Mouse (Mus musculus) E14TG2a.4 (cell line): ENCODE data around the gene Il21r.

Source experiments
- H3K27me3 ChIP-seq: 2 replicates; pipeline ENCODE4 v1.6.1; 2014; ENCODE audit warnings: low read length, control low read depth; ENCODE audit not compliant: insufficient read depth
- H3K36me3 ChIP-seq: 2 replicates; pipeline ENCODE4 v1.6.1; 2014; ENCODE audit warnings: low read length, control low read depth; ENCODE audit not compliant: insufficient read depth
- H3K4me1 ChIP-seq: replicated peaks from 2 replicates; pipeline ENCODE4 v1.6.1; 2014; ENCODE audit warnings: low read depth, low read length, control low read depth
- H3K4me3 ChIP-seq: replicated peaks from 2 replicates; pipeline ENCODE4 v1.5.1; 2014; ENCODE audit warnings: mild to moderate bottlenecking, low read length
- H3K9me3 ChIP-seq: 2 replicates; pipeline ENCODE4 v1.6.1; 2014; ENCODE audit warnings: low read length, control low read depth
- CTCF ChIP-seq: conservative IDR thresholded peaks from 2 replicates; pipeline ENCODE4 v1.5.1; 2014; ENCODE audit warnings: low read length
- NANOG ChIP-seq: IDR thresholded peaks from 2 replicates; pipeline ENCODE4 v1.6.1; 2014; ENCODE audit warnings: borderline replicate concordance, low read length, mixed read lengths
- POU5F1 ChIP-seq: IDR thresholded peaks from 2 replicates; pipeline ENCODE4 v1.6.1; 2014; ENCODE audit warnings: low read length, borderline replicate concordance

The Il21r gene

DNA sequence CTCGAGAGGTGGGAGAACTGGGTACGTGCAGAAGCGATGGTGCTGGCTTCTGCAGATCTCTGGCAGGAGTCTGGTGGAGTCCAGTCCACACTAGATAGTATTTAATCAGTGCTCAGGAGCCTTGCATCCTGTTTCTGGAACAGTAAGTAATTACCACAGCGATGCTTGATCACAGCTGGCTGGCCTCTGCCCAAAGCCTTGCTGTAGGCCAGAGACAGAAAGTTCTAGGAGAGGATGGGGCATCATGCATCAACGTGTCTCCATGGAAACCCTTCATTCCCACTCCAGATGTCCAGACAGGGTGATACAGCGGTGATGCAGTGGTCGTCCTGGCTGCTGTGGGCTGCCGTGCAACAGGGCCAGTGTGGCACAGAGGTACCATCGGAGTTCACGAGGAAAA, 43.7 kb upstream of the Il21r start:
- TF ChIP-seq POU5F1 (no peak), NANOG (no peak), CTCF (no peak)
- H3K36me3 ChIP-seq: no peaks in the 10 kb centered on the region
- no peaks in the 10 kb centered on the region for H3K9me3 ChIP-seq
- peaks cover 5% of the 10 kb centered on the region; the same call in 1 of the 2 replicates for H3K4me1 ChIP-seq
- no peak overlapping the region for H3K4me3 ChIP-seq
- peaks cover 9% of the 10 kb centered on the region for H3K27me3 ChIP-seq

DNA sequence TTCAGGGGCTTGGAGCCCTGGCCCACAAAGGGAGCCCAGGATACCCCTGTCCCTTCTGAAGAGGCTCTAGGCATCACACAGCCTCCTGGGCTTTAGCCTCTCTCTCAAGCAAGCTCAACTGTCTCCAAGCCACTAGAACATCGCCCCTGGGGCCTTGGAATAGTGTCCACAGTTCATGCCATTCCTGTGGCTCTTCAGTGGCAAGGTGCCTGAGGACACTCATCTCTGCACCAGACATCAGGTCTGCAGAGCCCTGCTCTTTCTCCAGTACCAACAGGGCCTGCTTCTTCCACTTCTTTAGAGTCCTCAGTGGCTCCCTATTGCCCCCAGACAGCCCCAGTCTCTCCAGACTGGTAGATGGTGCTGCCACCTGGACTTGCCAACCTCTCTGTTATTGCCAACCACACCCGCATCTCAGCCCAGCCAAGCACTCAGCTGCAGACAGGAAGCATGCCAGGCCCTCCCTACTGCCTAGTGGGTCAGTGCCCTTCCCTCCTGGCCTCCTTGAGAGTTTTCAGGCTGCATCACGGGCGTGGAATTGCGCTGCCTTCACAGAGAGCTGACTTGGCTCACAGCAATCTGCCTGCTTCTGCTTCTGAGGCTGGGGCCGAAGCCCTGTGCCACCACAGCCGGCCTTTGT, 43.0 kb upstream of the Il21r start:
- Histone ChIP-seq H3K9me3 (no peaks in the 10 kb centered on the region), H3K36me3 (no peaks in the 10 kb centered on the region), H3K4me1 (peaks cover 5% of the 10 kb centered on the region; the same call in 1 of the 2 replicates), H3K27me3 (peaks cover 10% of the 10 kb centered on the region; the same call in 1 of the 2 replicates), H3K4me3 (no peak overlapping the region)
- no peak for TF ChIP-seq CTCF
- no peak for TF ChIP-seq NANOG
- no peak for TF ChIP-seq POU5F1

DNA sequence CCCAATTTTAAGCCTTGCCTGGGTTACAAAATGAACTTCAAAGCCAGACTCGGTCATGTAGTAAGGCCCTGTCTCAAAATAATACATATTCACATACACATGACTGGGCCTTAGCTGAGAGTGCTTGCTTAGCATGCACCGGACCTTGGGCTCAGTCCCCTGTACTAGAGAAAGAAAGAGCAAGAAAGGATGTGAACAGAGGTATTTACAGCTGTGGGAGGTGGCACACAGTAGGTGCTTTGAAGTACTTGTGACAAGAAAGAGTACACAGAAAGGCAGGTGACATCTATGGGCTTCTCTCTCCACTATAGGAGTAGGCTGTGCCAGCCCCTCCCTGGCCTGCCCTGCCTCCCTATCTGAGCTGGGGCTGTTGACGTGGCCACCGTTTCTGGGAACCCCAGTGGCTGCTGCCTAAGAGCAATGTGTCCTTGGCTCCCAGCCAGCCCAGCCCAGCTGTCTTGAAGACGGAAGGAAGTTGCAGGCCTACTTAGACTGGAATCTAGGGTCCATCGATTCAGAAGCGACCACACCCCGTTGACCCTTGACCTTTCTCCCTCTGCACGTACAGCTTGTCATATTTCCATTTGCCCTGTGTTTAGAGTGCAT, 42.0 kb upstream of the Il21r start:
- TF ChIP-seq CTCF: no peak
- no peak for TF ChIP-seq POU5F1
- TF ChIP-seq NANOG: no peak
- no peaks in the 10 kb centered on the region for H3K9me3 ChIP-seq
- no peaks in the 10 kb centered on the region for H3K36me3 ChIP-seq
- peaks cover 5% of the 10 kb centered on the region; the same call in 1 of the 2 replicates for H3K4me1 ChIP-seq
- H3K27me3 ChIP-seq: 0 out of 2 replicates have a peak, but pooled peaks cover 4% of the 10 kb centered on the region
- no peak overlapping the region for H3K4me3 ChIP-seq

DNA sequence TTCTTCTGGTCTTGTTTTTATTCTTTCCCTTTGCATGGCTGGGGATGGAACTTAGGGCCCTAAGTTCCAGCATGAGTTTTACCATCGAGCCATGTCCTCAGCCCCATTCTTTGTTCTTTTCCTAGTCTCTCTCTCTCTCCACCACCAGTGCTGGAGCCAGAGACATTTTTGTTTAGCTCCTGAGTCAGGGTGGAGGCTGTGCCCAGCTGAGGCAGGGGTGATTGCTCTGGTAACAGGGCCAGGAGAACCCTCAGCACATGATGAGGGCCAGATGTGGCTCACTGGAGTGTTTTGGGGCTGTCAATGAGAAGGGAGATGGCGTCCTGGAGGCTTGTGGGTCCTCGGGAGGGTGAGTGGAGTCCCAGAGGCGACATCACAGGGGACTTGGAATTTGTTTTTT, 40.8 kb upstream of the Il21r start:
- H3K4me3 ChIP-seq: no peak overlapping the region
- TF ChIP-seq CTCF (no peak), NANOG (no peak), POU5F1 (no peak)
- H3K9me3 ChIP-seq: no peaks in the 10 kb centered on the region
- 0 out of 2 replicates have a peak, but pooled peaks cover 4% of the 10 kb centered on the region for H3K27me3 ChIP-seq
- H3K36me3 ChIP-seq: no peaks in the 10 kb centered on the region
- H3K4me1 ChIP-seq: peaks cover 5% of the 10 kb centered on the region; the same call in 1 of the 2 replicates

DNA sequence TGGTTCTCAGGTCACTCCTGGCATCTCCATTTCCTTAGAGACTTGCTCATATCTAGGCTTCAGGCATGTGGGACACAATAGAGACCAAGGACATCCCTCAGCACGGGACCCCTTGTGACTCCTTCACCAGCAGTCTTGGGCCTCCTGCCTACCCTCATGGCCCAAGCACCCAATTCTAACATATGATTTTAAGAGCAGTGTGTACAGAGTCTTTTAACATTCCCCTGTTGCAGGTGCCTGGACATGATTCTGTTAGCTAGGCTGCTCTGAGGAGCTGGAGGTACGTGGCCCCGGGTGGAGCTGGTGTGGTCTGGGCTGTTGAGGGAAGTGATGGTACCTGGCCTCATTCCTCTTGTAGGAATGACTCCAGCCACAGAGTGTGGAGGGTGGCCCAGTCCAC, 40.1 kb upstream of the Il21r start:
- TF ChIP-seq NANOG: no peak
- TF ChIP-seq CTCF: no peak
- TF ChIP-seq POU5F1: no peak
- Histone ChIP-seq H3K36me3 (no peaks in the 10 kb centered on the region), H3K27me3 (0 out of 2 replicates have a peak, but pooled peaks cover 4% of the 10 kb centered on the region), H3K9me3 (no peaks in the 10 kb centered on the region), H3K4me3 (no peak overlapping the region), H3K4me1 (peaks cover 5% of the 10 kb centered on the region; the same call in 1 of the 2 replicates)

DNA sequence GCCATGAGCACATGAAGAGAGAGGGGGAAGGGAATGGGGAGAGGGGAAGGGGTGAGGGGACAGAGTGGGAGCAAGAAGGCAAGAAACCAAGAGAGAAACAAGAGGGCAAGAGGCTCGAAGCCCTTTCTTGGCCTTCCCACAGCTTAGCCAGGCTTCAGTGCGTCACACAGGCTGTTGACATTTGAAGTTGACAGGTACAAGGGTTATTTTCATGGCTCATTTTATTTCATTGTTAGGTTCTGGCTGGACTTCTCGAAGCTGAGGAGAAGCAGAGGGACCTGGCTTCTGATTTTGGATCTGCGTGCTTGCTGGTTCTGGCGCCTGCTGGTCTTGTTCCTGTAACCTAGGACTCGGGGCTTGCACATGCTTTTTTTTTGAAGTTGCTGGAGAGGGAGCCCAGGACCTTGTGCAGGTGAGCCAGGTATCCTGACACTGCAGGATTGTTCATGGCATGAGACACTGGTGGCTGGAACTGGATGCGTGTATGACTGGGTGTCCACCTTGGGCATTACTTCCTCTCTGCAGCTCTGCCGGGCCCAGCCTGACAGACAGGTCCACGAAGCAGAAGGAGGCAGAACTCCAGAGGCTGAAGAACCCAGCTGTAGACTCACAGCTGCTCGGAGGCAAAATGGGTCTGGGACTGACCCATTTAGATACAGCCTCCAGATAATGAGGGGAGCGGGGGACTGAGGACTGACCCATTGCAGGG, 38.8 kb upstream of the Il21r start:
- 0 out of 2 replicates have a peak, but pooled peaks cover 4% of the 10 kb centered on the region for H3K27me3 ChIP-seq
- H3K4me1 ChIP-seq: peaks cover 5% of the 10 kb centered on the region; the same call in 1 of the 2 replicates
- TF ChIP-seq POU5F1: no peak
- no peak for TF ChIP-seq CTCF
- H3K36me3 ChIP-seq: no peaks in the 10 kb centered on the region
- no peaks in the 10 kb centered on the region for H3K9me3 ChIP-seq
- no peak overlapping the region for H3K4me3 ChIP-seq

DNA sequence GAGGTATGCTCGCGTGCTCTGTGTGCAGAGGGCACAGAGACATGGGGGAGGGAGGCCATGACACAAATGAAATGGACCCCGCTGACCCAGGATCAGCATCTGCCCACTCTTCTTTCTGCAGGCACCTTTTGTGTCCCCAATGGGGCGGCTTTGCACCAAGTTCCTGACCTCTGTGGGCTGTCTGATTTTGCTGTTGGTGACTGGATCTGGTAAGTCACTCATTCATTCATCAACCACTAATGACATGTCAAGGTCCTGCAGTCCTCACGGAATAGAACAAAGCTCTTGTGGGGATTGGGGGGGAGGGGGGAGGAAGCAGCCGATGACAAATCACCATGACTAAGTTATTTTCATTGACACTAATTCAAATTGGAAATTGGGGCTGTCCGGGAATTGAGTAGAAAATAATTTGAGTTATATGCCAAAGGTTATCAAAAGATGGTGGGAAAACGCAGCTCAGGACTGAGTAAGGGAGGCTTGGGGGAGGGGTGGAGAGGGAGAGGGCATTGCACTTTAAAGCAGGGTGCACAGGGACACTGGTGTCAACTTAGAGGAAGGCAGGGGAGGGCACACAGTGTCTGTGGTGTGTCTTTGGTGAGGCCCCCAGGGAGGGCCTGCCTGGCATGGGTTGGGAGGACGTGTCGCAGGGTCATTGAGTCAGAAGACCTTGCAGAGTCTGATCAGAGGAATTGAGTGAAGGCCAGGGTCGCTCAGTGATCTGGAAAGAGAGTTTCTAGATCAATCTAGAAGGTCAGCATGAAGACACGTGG, 37.5 kb upstream of the Il21r start:
- H3K9me3 ChIP-seq: no peaks in the 10 kb centered on the region
- 0 out of 2 replicates have a peak, but pooled peaks cover 4% of the 10 kb centered on the region for H3K27me3 ChIP-seq
- peaks cover 5% of the 10 kb centered on the region; the same call in 1 of the 2 replicates for H3K4me1 ChIP-seq
- TF ChIP-seq NANOG (no peak), POU5F1 (no peak), CTCF (no peak)
- H3K4me3 ChIP-seq: no peak overlapping the region
- no peaks in the 10 kb centered on the region for H3K36me3 ChIP-seq

DNA sequence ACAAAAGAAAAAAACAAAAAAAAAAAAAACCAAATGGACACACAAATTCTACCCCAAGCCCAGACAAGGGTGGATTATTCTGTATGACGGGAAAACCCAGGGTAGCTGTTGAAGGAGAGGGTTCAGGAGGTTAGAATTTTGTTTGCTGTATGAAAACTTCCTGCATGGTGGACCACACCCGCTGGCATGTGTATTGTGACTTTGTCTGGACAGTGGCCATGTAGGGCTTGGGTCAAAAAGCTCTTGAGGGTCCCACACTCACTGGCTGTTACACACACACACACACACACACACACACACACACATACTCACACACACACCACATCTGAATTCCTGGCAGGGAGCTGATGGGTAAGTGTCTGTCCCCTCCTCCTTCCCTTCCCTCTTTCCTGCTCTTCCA, 36.8 kb upstream of the Il21r start:
- Histone ChIP-seq H3K4me1 (peaks cover 2% of the 10 kb centered on the region; the same call in 1 of the 2 replicates), H3K4me3 (no peak overlapping the region), H3K9me3 (no peaks in the 10 kb centered on the region), H3K36me3 (no peaks in the 10 kb centered on the region), H3K27me3 (0 out of 2 replicates have a peak, but pooled peaks cover 4% of the 10 kb centered on the region)
- TF ChIP-seq CTCF (no peak), NANOG (no peak), POU5F1 (no peak)
